Mouse (Mus musculus) cerebellum, adult 2 months (tissue): ENCODE data around the gene Lrrc3c. TPM values are rescaled to one million over a fixed set of nuclear protein-coding genes. Genes with fewer than 3 reads are reported as not detected.
"Not testable (repeated sequence)": the region's sequence is repeated elsewhere in the genome, so short reads cannot be mapped to it uniquely, and the experiment has no call there.

Experiments used
- DNase-seq, 2 experiments: peaks; one replicate each; pipeline ENCODE4 v3.0.0; 2021
- H3K27ac ChIP-seq: fragments of 200-500 bp; 2 replicates; pipeline ENCODE4 v1.5.1; 2012; ENCODE audit warnings: low read length, control low read depth, inconsistent platforms; ENCODE audit not compliant: insufficient read depth
- H3K27me3 ChIP-seq: fragments of 200-500 bp; 2 replicates; pipeline ENCODE4 v1.6.1; 2012; ENCODE audit warnings: inconsistent platforms, mild to moderate bottlenecking, low read length, moderate library complexity; ENCODE audit not compliant: control insufficient read depth, insufficient read depth
- H3K4me1 ChIP-seq: fragments of 200-500 bp; 2 replicates; pipeline ENCODE4 v1.6.1; 2011; ENCODE audit warnings: low read length; ENCODE audit not compliant: control insufficient read depth, insufficient read depth
- H3K4me3 ChIP-seq: fragments of 200-500 bp; replicated peaks from 2 replicates; pipeline ENCODE3; 2011; ENCODE audit warnings: mild to moderate bottlenecking, low read depth, low read length, control low read depth; ENCODE audit not compliant: insufficient read depth
- CTCF ChIP-seq: fragments of 200-500 bp; IDR thresholded peaks from 2 replicates; pipeline ENCODE4 v1.5.1; 2011; ENCODE audit warnings: low read depth, mild to moderate bottlenecking, control low read depth, low read length, moderate library complexity, borderline replicate concordance; ENCODE audit not compliant: insufficient read depth
- POLR2A ChIP-seq: fragments of 200-500 bp; IDR thresholded peaks from 2 replicates; pipeline ENCODE4 v1.6.1; 2011; ENCODE audit warnings: low read length, control low read depth, borderline replicate concordance; ENCODE audit not compliant: insufficient read depth
- WGBS: fragments of 180-500 bp; shearing (Covaris S2); methylation state at CpG from one replicate; pipeline ENCODE4 v1.1.7; 2018; 5-methylcytosine and 5-hydroxymethylcytosine counted together
- polyA plus RNA-seq: library from polyadenylated mRNA; depleted of rRNA; stranded (reverse); fragments of >200 nt; gene quantifications from 2 replicates; pipeline ENCODE4 v1.2.3, GENCODE M21; 2012

Lrrc3c gene
- polyA plus RNA-seq, 1 experiment = not detected

GRCm38 (mm10) chr11:98597363-98597762 lies 728 bp upstream of the Lrrc3c start:
- no peaks in the 10 kb centered on the region for H3K27me3 ChIP-seq
- no peak overlapping the region for H3K4me3 ChIP-seq
- no peak for DNase-seq
- H3K4me1 ChIP-seq = no peaks in the 10 kb centered on the region
- H3K27ac ChIP-seq = no peak overlapping the region
- TF ChIP-seq CTCF (peak; percentile 52; the same call in 1 of the 2 replicates), POLR2A (no peak)
- 39% methylated on average over 6 of the region's 6 CpGs for WGBS

GRCm38 (mm10) chr11:98598851-98599290 lies 780 bp downstream of the Lrrc3c start:
- no peaks in the 10 kb centered on the region for H3K27me3 ChIP-seq
- H3K4me3 ChIP-seq = peak overlapping the region; percentile 58
- H3K27ac ChIP-seq = no peak overlapping the region
- TF ChIP-seq CTCF = no peak
- TF ChIP-seq POLR2A = no peak
- H3K4me1 ChIP-seq = no peaks in the 10 kb centered on the region
- WGBS = 5% methylated on average over 18 of the region's 18 CpGs
- DNase-seq = peak; percentile 68 to 71

GRCm38 (mm10) chr11:98599291-98599690 lies 1.2 kb downstream of the Lrrc3c start:
- WGBS = 2% methylated on average over 18 of the region's 18 CpGs
- DNase-seq = no peak
- Histone ChIP-seq H3K4me1 (no peaks in the 10 kb centered on the region), H3K27me3 (no peaks in the 10 kb centered on the region), H3K27ac (no peak overlapping the region), H3K4me3 (peak overlapping the region; percentile 58)
- TF ChIP-seq CTCF (no peak), POLR2A (no peak)

- WGBS = 5% methylated on average over 20 of the region's 20 CpGs
- no peaks in the 10 kb centered on the region for H3K4me1 ChIP-seq
- DNase-seq = no peak
- H3K27me3 ChIP-seq = no peaks in the 10 kb centered on the region
- no peak overlapping the region for H3K27ac ChIP-seq
- no peak overlapping the region for H3K4me3 ChIP-seq
- TF ChIP-seq POLR2A = no peak
- TF ChIP-seq CTCF = no peak
These were observed 4.1 kb downstream of the Lrrc3c start for GRCm38 (mm10) chr11:98602090-98602690.

GRCm38 (mm10) chr11:98603953-98604352 lies 5.9 kb downstream of the Lrrc3c start:
- Histone ChIP-seq H3K4me3 (no peak overlapping the region), H3K4me1 (no peaks in the 10 kb centered on the region), H3K27me3 (no peaks in the 10 kb centered on the region), H3K27ac (no peak overlapping the region)
- no peak for DNase-seq
- TF ChIP-seq POLR2A (no peak), CTCF (no peak)
- WGBS = 83% methylated on average over 2 of the region's 2 CpGs

GRCm38 (mm10) chr11:98604911-98605310 lies 6.8 kb downstream of the Lrrc3c start:
- not testable (repeated sequence) for H3K4me1 ChIP-seq, H3K27ac ChIP-seq, DNase-seq, H3K27me3 ChIP-seq, H3K4me3 ChIP-seq
- WGBS = 73% methylated on average over 6 of the region's 6 CpGs

- DNase-seq = no peak
- TF ChIP-seq POLR2A = no peak
- TF ChIP-seq CTCF = peak; percentile 41; the same call in 1 of the 2 replicates
- H3K27me3 ChIP-seq = no peaks in the 10 kb centered on the region
- no peaks in the 10 kb centered on the region for H3K4me1 ChIP-seq
- H3K4me3 ChIP-seq = no peak overlapping the region
- H3K27ac ChIP-seq = no peak overlapping the region
- 11% methylated on average over 3 of the region's 3 CpGs for WGBS
These were observed 8.7 kb downstream of the Lrrc3c start for GRCm38 (mm10) chr11:98606763-98607162.

GRCm38 (mm10) chr11:98620791-98621190 lies 22.7 kb downstream of the Lrrc3c start:
- Histone ChIP-seq H3K4me3 (no peak overlapping the region), H3K27me3 (no peaks in the 10 kb centered on the region), H3K27ac (no peak overlapping the region), H3K4me1 (no peaks in the 10 kb centered on the region)
- no peak for DNase-seq
- WGBS = 92% methylated on average over 13 of the region's 13 CpGs
- TF ChIP-seq POLR2A (no peak), CTCF (no peak)

GRCm38 (mm10) chr11:98623981-98624380 lies 25.9 kb downstream of the Lrrc3c start:
- H3K4me1 ChIP-seq, DNase-seq, H3K4me3 ChIP-seq, H3K27ac ChIP-seq, H3K27me3 ChIP-seq: not testable (repeated sequence)
- WGBS = 75% methylated on average over 6 of the region's 6 CpGs

GRCm38 (mm10) chr11:98624381-98624780 lies 26.3 kb downstream of the Lrrc3c start:
- H3K27ac ChIP-seq = not testable (repeated sequence)
- WGBS = 94% methylated on average over 2 of the region's 2 CpGs

More at GRCm38 (mm10) chr11:98624381-98624780, 26.3 kb downstream of the Lrrc3c start:
- H3K4me3 ChIP-seq, H3K4me1 ChIP-seq, DNase-seq, H3K27me3 ChIP-seq: not testable (repeated sequence)
